Mouse (Mus musculus): Measurements from ENCODE around the gene Tacc2. TPM values are rescaled to one million over a fixed set of nuclear protein-coding genes. Genes with fewer than 3 reads are reported as not detected.

The Tacc2 gene
- total RNA-seq, 2 experiments from 2014 or later, result 0.30 to 5.0 TPM

DNA sequence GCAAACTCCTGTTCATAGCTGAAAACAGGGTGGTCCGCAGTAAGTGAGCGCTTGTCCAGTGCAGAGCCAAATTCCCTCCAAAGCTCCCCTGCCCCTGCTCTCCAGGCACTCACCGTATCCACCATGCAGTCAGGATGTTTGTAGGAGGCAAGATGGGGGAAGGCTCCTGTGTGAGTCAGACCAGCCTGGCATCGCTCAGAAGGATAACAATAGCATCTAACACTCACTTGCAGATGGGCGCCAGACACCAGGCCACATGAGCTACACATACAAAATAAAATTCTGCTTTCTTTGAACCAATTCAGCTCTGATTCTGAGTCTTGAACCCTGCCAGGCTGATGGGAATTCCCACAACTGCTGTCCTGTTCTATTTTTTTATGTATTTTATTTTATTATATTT, 26.3 kb downstream of the Tacc2 start:
- no peak for ATAC-seq (replicated peaks; ENCODE audit: low FRiP score, poor library complexity, severe bottlenecking)

DNA sequence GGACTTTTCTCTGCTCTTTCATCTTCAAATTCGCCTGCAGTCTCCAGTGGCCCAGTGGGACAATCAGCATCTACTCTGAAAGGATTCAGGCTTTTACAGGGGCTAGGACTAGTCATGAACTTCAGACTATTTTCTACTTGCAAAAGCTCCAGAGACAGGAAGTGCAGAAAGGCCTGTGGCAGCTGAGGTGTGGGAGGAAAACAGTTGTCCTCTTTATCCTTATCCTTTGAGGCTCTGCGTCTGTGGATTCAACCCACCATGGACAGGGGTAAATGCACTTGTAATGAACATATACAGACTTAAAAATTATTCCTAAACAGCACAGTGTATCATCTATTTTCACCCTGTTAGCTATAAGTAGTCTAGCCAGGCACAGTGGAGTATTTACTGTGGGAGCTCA, 27.2 kb downstream of the Tacc2 start:
- ATAC-seq (replicated peaks; ENCODE audit: low FRiP score, poor library complexity, severe bottlenecking), result no peak

DNA sequence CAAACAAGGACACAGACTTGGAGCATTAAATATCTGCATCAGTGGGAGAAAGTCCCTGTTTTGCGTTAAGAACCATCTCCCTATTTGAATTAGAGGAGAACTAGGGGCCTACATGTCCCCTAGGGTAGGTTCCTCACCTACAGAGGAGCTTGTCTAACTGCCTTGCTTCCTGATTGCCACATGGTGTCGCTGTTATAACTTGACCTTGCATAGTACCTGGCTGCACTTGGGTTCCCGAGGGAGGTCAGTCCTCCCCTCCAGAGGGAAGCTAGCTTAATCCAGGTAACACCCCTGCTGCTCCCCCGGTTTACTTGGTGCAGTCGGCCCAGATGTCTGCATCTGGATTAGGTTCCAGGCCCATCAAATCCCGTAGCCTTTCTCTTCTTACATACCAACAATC, 27.9 kb downstream of the Tacc2 start:
- no peak for ATAC-seq (replicated peaks; ENCODE audit: low FRiP score, poor library complexity, severe bottlenecking)

DNA sequence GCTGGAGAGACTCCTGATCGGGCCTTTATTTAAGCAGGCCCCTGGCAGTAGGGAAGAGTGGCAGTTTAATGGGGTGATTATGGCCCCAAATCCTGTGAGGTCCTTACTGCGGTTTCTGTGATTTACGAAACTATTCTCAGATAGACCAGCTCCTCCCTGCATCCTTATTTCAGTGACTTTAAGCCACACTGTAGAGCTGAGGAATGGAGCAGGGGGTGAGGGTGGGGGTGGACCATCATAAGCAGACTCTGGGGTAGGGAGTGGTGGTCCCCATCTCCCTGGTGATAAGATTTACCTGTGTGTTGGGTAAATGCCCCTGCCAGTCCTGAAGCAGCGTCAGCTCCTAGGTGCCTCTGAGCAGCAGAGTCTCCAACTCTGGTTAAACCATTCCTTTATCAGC, 29.7 kb downstream of the Tacc2 start:
- no peak for ATAC-seq (replicated peaks; ENCODE audit: low FRiP score, poor library complexity, severe bottlenecking)

DNA sequence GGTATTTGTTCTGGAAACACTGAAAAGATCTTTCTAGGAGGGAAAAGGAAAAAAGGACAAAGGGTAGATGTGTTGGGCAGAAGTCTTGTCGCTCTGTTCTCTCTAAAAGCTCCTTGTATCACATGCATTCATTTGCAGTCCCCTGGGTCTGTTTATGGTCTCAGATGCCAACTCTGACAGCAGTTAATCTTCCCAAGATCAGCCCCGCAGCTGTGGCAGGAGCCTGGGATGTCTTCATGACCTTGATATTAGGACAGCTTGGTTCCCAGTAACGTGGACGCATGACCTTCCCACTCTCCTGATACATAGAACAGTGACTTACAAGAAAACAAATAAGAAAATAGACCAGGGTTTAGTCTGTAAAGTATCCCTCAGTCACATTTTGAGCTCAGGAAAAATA, 36.7 kb downstream of the Tacc2 start:
- ATAC-seq (replicated peaks; ENCODE audit: low FRiP score, poor library complexity, severe bottlenecking), result no peak

DNA sequence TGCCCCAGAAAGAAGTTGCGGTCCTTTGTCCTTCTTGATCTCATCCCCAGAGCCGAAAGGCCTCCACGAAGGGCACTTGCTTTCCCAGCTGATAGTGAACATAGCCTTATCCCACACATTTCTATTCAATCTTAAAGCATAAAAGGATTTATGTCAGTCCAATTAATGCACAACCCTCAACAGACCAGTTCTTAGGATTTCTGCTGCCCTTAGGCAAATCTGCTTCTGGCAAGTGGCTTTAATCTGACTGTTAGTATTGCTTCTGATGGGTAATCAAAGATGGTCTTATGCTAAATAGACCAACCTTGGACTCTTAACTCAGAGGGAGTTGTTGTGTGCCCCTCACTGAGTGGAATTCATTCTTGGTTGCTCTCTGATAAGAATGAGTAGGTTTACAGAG, 40.4 kb downstream of the Tacc2 start:
- ATAC-seq (replicated peaks; ENCODE audit: low FRiP score, poor library complexity, severe bottlenecking), result no peak

DNA sequence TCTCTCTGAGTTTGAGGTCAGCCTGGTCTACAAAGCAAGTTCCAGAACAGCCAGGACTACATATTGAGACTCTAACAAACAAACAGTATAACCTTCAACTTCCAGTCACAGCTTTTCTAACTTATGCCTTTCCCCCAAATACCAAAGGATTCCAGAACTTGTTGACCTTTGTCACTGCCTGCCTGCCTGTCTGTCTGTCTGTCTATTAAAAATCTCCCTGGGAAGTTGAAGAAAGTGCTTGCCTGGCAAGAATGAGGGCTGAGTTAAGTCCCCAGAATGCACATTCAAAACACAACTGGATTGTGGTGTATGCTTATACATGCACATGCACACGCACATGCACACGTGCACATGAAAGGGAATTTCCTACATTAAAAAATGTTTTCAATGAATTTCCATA, 43.8 kb downstream of the Tacc2 start:
- ATAC-seq (replicated peaks; ENCODE audit: low FRiP score, poor library complexity, severe bottlenecking), result no peak

DNA sequence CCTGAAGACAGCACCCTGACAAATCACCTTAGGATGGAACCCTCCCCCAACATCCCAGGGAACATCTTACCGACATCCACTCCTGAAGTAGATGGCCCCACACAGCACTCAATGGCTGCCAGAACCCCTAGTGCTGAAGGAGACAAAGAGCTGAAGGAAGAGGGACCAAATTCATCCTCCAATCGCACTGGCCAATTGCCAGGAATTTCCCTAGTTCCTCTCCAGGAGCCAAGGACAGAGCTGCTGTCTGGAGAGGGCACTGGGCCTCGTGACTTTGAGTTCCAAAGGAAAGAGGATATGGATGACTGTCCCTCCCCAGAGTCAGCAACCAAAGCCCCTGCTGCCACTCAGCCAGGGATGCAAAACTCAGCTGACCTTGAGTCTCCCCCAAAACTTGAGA, 44.7 kb downstream of the Tacc2 start:
- no peak for ATAC-seq (replicated peaks; ENCODE audit: low FRiP score, poor library complexity, severe bottlenecking)

DNA sequence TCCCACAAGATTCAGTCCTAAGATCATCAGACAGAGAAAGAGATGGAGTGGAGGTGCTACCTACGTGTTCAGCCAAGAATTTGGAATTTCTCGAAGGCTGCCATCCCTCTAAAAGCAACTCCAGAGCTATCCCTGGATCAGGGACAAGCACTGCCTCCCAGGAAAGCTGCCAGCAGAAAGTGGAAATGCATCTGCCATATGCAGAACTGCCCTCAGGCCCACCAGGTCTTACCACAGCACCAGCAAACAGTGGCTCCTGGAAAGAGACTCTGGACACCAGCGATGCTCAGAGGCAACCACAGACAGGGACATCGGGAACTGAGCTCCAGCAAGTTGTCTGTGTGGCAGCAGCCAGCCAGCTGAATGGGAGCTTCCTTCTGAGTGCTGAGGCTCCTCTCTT, 45.1 kb downstream of the Tacc2 start:
- ATAC-seq (replicated peaks; ENCODE audit: low FRiP score, poor library complexity, severe bottlenecking), result no peak

DNA sequence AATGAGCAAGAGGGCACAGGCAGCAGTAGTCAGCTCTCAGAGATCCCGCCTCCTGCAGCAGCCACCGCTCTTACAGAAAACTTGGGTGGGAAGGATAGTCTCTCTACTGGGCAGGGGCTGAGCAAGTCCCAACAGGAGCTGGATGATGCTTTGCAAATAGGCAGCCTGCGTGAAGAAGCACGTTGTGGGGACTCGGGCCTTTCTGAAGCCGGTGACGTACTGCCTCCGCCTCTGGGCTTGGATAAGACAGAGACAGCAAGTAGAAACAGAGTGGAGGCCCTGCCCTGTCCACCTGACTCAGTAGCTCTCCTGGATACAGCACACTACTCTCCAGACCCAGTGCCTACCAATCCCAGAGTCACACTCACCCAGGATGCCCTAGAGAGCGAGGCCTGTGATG, 47.1 kb downstream of the Tacc2 start:
- ATAC-seq (replicated peaks; ENCODE audit: low FRiP score, poor library complexity, severe bottlenecking), result no peak

DNA sequence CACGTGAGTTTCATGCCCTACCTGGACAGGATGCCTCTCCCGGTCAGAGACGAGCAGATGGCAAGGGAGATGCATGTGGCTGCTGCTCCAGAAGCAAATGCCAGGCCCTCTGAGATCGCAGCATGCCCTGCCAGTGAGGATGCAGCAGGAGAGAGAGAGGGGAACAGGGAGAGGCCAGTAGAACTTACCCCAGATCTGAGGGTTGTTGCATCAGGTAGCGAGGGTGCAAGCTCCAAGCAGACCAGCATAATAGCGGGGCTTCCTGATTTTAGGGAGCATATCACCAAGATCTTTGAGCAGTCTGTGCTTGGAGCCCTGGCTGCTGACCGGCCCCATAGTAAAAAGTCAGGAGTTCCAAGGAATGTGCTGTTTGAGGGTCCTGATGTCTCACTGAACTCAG, 48.1 kb downstream of the Tacc2 start:
- ATAC-seq (replicated peaks; ENCODE audit: low FRiP score, poor library complexity, severe bottlenecking), result no peak

DNA sequence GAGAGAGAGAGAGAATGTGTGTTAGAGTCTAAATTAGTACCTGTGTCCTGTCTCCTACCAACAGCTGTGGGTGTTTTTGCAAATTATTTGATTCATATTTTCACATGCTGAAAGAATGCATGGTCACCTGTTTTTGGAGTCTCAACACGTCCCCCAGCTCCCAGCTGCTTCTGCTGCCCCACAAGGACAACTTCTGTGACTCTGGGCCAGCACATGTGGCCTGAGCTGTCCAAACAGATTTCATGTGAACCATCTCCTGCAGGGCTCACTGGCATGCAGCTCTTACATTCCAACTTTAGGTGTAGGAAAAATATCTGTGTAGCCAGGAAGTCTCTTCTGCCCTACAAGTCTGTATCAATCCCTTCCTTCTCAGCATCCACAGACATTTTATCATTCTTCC, 51.4 kb downstream of the Tacc2 start:
- ATAC-seq (replicated peaks; ENCODE audit: low FRiP score, poor library complexity, severe bottlenecking), result no peak

DNA sequence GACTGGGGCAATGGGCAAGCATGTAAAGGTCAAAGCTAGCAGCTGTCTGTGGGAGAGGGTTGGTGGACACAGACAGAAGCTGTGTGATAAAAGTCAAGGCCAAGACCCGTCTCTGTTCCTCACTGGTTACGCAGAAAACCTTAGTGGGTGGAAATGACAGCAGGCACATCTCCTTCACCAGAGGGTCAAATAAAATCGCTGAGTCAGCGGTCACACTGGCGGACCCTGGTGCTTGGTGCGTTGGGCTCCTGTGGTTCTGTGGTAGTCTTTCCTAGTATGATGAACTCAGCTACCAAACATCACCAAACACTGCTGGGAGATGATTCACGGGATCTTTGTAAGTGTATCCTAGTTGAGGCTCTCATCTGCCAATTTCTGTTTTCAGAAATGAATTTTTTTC, 52.8 kb downstream of the Tacc2 start:
- no peak for ATAC-seq (replicated peaks; ENCODE audit: low FRiP score, poor library complexity, severe bottlenecking)

DNA sequence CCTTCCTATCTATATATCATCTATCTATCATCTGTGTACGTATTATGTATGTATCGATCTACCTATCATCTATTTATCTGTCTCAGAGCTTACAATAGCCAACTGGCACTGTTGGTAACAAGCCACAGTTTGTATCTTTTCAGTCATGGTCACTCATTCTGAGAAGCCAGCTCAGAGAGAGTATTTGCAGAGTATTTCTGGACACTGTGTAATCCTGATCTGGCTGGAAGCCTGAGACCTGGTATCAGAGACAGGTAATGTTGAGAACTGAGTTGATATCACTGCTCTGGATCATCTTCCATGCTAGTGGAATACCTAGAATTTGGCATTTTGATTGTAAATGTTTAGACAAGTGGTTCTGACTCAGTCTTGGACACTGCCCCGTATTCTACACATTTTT, 53.7 kb downstream of the Tacc2 start:
- no peak for ATAC-seq (replicated peaks; ENCODE audit: low FRiP score, poor library complexity, severe bottlenecking)

DNA sequence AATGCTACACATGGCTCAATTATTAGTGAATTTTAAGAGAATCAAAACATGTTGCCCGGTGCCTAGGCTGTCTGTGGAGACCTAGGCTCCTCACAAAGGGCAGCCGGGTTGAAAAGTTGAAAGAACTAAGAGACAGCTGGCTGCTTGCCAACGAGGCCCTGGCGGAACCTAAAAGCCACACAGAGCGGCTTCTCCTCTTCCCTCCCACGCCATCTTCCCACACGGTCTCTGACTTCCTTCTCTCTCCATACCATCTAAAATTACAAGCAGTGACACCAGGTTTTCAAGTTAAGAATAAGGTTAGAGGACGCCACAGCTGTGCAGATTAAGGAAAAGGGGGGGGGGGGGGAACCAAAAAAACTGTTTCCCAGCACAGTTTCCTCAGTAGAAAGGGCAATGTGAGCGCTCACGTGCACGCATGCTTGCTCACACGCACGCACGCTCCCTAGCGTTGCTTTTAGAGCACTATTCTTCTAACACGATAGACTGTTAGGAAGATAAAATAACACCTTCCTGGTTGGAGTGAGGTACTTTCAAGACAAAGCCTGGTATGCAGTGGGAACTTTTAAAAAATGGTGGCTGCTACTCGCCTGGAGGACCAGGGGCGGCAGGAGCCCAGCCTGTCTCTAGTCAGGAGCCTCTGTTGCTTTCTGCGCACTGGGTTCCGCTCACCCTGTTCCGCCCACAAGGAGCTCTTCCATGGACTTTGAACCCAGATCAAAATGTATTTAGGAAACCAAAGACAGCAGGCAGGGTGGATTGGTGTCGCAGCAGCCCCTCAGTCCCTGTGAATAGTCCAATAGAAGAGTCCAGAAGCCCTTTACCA, 54.5 kb downstream of the Tacc2 start:
- no peak for ATAC-seq (replicated peaks; ENCODE audit: low FRiP score, poor library complexity, severe bottlenecking)

DNA sequence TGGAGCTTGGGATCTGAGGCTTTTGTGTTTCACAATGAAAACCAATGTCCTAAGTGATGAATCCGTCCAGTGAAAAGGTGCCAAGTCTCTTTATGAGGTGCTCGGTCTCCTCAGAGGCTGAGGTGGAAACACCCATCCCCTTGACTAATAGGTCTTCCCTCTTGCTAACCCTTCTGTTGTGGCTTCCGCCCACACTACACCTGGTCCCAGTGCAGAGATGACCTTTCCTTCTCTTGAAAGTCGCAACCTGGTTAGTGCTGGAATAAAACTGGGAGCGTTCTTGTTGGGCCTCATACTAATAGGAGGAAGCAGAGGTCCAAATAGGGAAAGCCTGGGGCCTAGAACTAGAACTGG, 55.1 kb downstream of the Tacc2 start:
- ATAC-seq (replicated peaks; ENCODE audit: low FRiP score, poor library complexity, severe bottlenecking), result no peak

DNA sequence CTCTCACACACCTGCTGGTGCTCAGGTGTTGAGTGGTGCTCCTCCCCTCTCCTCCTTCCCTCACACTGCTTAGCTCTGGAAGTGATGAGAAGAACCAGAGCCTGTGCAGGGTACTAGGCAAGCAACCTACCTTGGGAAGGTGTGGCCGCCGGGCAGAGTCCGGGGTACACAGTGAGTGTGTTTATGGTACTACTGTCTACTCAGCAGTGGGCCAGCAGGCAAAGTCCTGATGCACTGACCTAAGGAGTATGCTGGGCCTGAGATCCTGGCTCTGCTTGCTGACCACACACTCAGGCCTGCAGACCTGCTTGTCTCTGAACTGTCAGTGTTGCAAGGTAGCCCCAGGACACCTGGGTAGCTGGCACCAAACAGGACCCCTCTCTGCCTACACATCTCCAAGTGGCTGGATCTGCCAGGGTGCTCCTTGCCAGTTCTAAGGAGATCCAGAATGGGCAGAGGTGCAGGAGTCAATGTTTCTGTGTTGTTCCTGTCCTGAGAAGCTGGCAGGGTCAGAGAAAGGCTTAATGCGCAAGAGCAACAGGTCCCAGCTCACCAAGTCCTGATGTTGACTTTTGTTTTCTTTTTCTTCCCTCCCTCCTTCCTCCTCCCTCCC, 57.1 kb downstream of the Tacc2 start:
- no peak for ATAC-seq (replicated peaks; ENCODE audit: low FRiP score, poor library complexity, severe bottlenecking)

DNA sequence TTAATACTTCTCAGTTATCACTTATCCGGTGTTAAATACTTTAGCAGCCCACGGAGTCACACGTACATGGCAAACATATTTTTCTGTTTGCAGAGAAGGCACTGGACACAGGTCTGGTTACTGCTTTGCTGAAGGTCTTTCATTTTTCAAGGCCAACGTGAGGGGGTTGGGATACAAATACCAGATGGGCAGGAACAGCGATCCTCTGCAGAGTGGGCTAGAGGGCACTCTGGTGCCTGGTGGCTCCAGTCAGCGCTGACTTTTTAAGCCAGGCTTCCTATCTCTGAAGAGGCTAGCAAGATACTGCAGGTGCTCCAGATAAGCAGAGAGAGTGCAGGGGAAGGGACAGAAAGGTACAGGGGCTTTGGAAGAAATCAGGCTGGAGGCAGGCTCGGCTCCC, 58.0 kb downstream of the Tacc2 start:
- no peak for ATAC-seq (replicated peaks; ENCODE audit: low FRiP score, poor library complexity, severe bottlenecking)

DNA sequence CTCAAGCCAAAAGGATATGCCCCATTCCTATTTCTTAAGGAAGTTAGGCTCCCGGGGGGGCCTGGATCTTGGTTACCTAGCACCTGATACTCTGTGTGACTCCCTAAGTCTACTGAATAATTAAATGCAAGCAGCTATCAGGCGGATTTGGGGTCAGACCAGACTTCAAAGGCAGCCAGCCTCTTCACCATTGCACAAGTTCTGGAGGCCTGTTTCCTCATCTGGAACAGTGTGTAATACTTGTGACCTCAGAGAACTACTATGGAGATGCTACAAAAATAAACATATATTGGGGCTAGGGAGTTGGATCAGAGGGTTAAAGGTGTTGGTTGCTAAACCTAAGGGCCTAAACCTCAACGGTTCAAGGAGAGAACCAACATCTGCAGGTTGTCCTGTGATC, 59.0 kb downstream of the Tacc2 start:
- ATAC-seq (replicated peaks; ENCODE audit: low FRiP score, poor library complexity, severe bottlenecking), result no peak

DNA sequence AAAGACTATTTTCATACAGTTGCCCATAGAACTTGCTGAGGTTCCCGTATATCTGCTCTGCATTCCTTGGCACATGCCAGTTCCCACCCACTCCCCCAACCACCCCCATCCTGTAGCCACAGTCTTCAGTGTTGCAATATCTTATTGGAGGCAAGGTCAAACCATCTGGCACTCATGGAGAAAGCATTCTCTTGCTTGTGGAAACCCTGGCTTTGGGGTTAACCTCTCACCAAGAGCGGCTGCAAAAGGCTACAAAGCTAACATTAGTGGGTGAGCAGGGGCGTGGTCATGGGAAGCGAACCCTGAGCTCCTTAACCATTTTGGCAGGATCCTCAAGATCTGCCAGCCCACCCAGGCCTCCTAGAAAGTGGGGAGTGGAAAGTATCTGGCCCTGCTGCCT, 59.7 kb downstream of the Tacc2 start:
- ATAC-seq (replicated peaks; ENCODE audit: low FRiP score, poor library complexity, severe bottlenecking), result no peak

DNA sequence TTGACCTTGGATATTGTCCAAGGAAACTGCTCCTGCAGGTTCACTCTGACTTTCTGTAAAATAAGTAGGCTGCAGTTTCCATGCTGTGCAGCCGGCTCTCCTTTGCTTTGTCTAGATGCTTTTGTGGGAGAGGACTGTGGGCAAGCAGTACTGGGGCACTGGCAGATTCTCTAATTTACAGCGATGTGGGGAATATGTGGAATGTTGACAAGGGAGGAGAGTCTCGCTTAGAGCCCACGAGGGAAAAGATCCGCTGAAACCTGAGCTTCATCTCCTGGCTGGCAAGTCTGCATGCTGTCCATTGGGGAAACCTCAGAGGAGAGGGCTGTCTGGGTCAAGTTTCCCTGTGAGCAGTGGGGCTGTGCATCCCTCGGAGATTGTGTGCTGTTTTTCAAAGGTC, 60.6 kb downstream of the Tacc2 start:
- no peak for ATAC-seq (replicated peaks; ENCODE audit: low FRiP score, poor library complexity, severe bottlenecking)

DNA sequence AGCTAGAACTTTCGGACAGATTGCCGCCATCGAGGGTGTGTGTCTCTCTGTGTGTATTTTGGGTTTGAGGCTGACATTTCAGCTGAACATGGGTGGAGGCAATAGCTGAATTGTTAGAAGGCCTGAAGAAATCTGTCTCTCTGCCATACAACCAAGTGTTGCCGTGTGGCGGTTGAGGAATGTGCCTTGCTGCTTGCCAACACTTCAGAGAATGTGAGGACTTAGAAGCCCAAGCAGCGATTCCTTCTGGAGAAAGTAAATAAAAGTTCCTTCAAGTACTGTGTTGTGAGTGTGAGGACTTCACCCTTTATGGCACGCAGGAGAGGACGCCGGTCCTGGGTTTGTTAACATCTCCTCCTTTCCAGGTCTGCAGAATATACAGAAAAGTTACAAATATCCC, 63.4 kb downstream of the Tacc2 start:
- ATAC-seq (replicated peaks; ENCODE audit: low FRiP score, poor library complexity, severe bottlenecking), result no peak
